Mouse (Mus musculus): ENCODE results near the gene Depp1. TPM values are rescaled to one million over a fixed set of nuclear protein-coding genes. Genes with fewer than 3 reads are reported as not detected.

The Depp1 gene
- polyA plus RNA-seq, 1 experiment from 2014 or later = 65.7 TPM

- ATAC-seq (replicated peaks; ENCODE audit: extremely low read depth, insufficient read depth, low FRiP score) = no peak
- Histone ChIP-seq H3K27me3 (ENCODE audit: control insufficient read depth, insufficient read depth, low read length) (no peaks in the 10 kb centered on the region), H3K4me3 (ENCODE audit: low read length) (no peak overlapping the region), H3K4me1 (ENCODE audit: control insufficient read depth, insufficient read depth, low read length) (peaks cover 28% of the 10 kb centered on the region), H3K9me3 (replicated peaks; ENCODE audit: control insufficient read depth, low read length) (no peaks in the 10 kb centered on the region), H3K36me3 (ENCODE audit: control insufficient read depth, insufficient read depth) (no peaks in the 10 kb centered on the region), H3K27ac (ENCODE audit: low read length) (no peak overlapping the region), H3K4me2 (ENCODE audit: low read depth, low read length) (0 out of 2 replicates have a peak overlapping the region, but pooled peaks have one; percentile 20), H3K9ac (ENCODE audit: low read length) (no peak overlapping the region)
- WGBS = 62% methylated on average over 5 of the region's 5 CpGs
Measured at GRCm38 (mm10) chr6:116672349-116672748, 21.9 kb downstream of the Depp1 start.

GRCm38 (mm10) chr6:116673471-116674282, 23.3 kb downstream of the Depp1 start, which contains the start of gene Rassf4:
Gene Rassf4 (minus strand): TSS chr6:116673952.
- Histone ChIP-seq H3K9ac (ENCODE audit: low read length) (peak within 1 kb of the TSS; percentile 50), H3K4me1 (ENCODE audit: control insufficient read depth, insufficient read depth, low read length) (peaks cover 28% of the 10 kb centered on the region), H3K36me3 (ENCODE audit: control insufficient read depth, insufficient read depth) (no peaks in the 10 kb centered on the region), H3K27me3 (ENCODE audit: control insufficient read depth, insufficient read depth, low read length) (no peaks in the 10 kb centered on the region), H3K4me2 (ENCODE audit: low read depth, low read length) (peak within 1 kb of the TSS; percentile 72), H3K4me3 (ENCODE audit: low read length) (peak within 1 kb of the TSS; percentile 51), H3K27ac (ENCODE audit: low read length) (peak within 1 kb of the TSS; percentile 47), H3K9me3 (replicated peaks; ENCODE audit: control insufficient read depth, low read length) (no peaks in the 10 kb centered on the region)
- peak; percentile 87 for ATAC-seq (replicated peaks; ENCODE audit: extremely low read depth, insufficient read depth, low FRiP score)
- under 1% methylated on average over 44 of the region's 44 CpGs for WGBS

- no peaks in the 10 kb centered on the region for H3K27me3 ChIP-seq (ENCODE audit: control insufficient read depth, insufficient read depth, low read length)
- no peak for ATAC-seq (replicated peaks; ENCODE audit: extremely low read depth, insufficient read depth, low FRiP score)
- WGBS = 30% methylated on average over 16 of the region's 16 CpGs
- peak overlapping the region; percentile 72 for H3K4me2 ChIP-seq (ENCODE audit: low read depth, low read length)
- H3K36me3 ChIP-seq (ENCODE audit: control insufficient read depth, insufficient read depth) = no peaks in the 10 kb centered on the region
- H3K9ac ChIP-seq (ENCODE audit: low read length) = peak overlapping the region; percentile 50
- peak overlapping the region; percentile 47 for H3K27ac ChIP-seq (ENCODE audit: low read length)
- peaks cover 28% of the 10 kb centered on the region for H3K4me1 ChIP-seq (ENCODE audit: control insufficient read depth, insufficient read depth, low read length)
- no peaks in the 10 kb centered on the region for H3K9me3 ChIP-seq (replicated peaks; ENCODE audit: control insufficient read depth, low read length)
- peak overlapping the region; percentile 51 for H3K4me3 ChIP-seq (ENCODE audit: low read length)
Measured at GRCm38 (mm10) chr6:116674283-116674886, 24.0 kb downstream of the Depp1 start.

GRCm38 (mm10) chr6:116676355-116676913, 26.0 kb downstream of the Depp1 start:
- no peaks in the 10 kb centered on the region for H3K27me3 ChIP-seq (ENCODE audit: control insufficient read depth, insufficient read depth, low read length)
- no peak overlapping the region for H3K27ac ChIP-seq (ENCODE audit: low read length)
- ATAC-seq (replicated peaks; ENCODE audit: extremely low read depth, insufficient read depth, low FRiP score) = no peak
- H3K9ac ChIP-seq (ENCODE audit: low read length) = no peak overlapping the region
- no peaks in the 10 kb centered on the region for H3K9me3 ChIP-seq (replicated peaks; ENCODE audit: control insufficient read depth, low read length)
- H3K36me3 ChIP-seq (ENCODE audit: control insufficient read depth, insufficient read depth) = no peaks in the 10 kb centered on the region
- peaks cover 25% of the 10 kb centered on the region for H3K4me1 ChIP-seq (ENCODE audit: control insufficient read depth, insufficient read depth, low read length)
- no peak overlapping the region for H3K4me3 ChIP-seq (ENCODE audit: low read length)
- WGBS = 35% methylated on average over 10 of the region's 10 CpGs
- no peak overlapping the region for H3K4me2 ChIP-seq (ENCODE audit: low read depth, low read length)

GRCm38 (mm10) chr6:116677321-116677720, 26.9 kb downstream of the Depp1 start:
- Histone ChIP-seq H3K9ac (ENCODE audit: low read length) (no peak overlapping the region), H3K4me2 (ENCODE audit: low read depth, low read length) (no peak overlapping the region), H3K9me3 (replicated peaks; ENCODE audit: control insufficient read depth, low read length) (no peaks in the 10 kb centered on the region), H3K4me1 (ENCODE audit: control insufficient read depth, insufficient read depth, low read length) (peaks cover 24% of the 10 kb centered on the region), H3K27ac (ENCODE audit: low read length) (no peak overlapping the region), H3K4me3 (ENCODE audit: low read length) (no peak overlapping the region), H3K36me3 (ENCODE audit: control insufficient read depth, insufficient read depth) (no peaks in the 10 kb centered on the region), H3K27me3 (ENCODE audit: control insufficient read depth, insufficient read depth, low read length) (no peaks in the 10 kb centered on the region)
- WGBS = 72% methylated on average over 6 of the region's 6 CpGs
- ATAC-seq (replicated peaks; ENCODE audit: extremely low read depth, insufficient read depth, low FRiP score) = no peak

GRCm38 (mm10) chr6:116679563-116680288, 29.3 kb downstream of the Depp1 start:
- peaks cover 15% of the 10 kb centered on the region for H3K4me1 ChIP-seq (ENCODE audit: control insufficient read depth, insufficient read depth, low read length)
- no peak overlapping the region for H3K4me3 ChIP-seq (ENCODE audit: low read length)
- H3K27ac ChIP-seq (ENCODE audit: low read length) = no peak overlapping the region
- no peaks in the 10 kb centered on the region for H3K27me3 ChIP-seq (ENCODE audit: control insufficient read depth, insufficient read depth, low read length)
- 45% methylated on average over 5 of the region's 5 CpGs for WGBS
- no peaks in the 10 kb centered on the region for H3K9me3 ChIP-seq (replicated peaks; ENCODE audit: control insufficient read depth, low read length)
- no peaks in the 10 kb centered on the region for H3K36me3 ChIP-seq (ENCODE audit: control insufficient read depth, insufficient read depth)
- H3K4me2 ChIP-seq (ENCODE audit: low read depth, low read length) = no peak overlapping the region
- no peak for ATAC-seq (replicated peaks; ENCODE audit: extremely low read depth, insufficient read depth, low FRiP score)
- H3K9ac ChIP-seq (ENCODE audit: low read length) = no peak overlapping the region

GRCm38 (mm10) chr6:116682317-116682716, 31.9 kb downstream of the Depp1 start:
- H3K4me1 ChIP-seq (ENCODE audit: control insufficient read depth, insufficient read depth, low read length) = peaks cover 10% of the 10 kb centered on the region
- H3K9me3 ChIP-seq (replicated peaks; ENCODE audit: control insufficient read depth, low read length) = no peaks in the 10 kb centered on the region
- 39% methylated on average over 6 of the region's 6 CpGs for WGBS
- no peak overlapping the region for H3K9ac ChIP-seq (ENCODE audit: low read length)
- H3K4me2 ChIP-seq (ENCODE audit: low read depth, low read length) = no peak overlapping the region
- no peak overlapping the region for H3K4me3 ChIP-seq (ENCODE audit: low read length)
- no peak overlapping the region for H3K27ac ChIP-seq (ENCODE audit: low read length)
- no peak for ATAC-seq (replicated peaks; ENCODE audit: extremely low read depth, insufficient read depth, low FRiP score)
- no peaks in the 10 kb centered on the region for H3K36me3 ChIP-seq (ENCODE audit: control insufficient read depth, insufficient read depth)
- no peaks in the 10 kb centered on the region for H3K27me3 ChIP-seq (ENCODE audit: control insufficient read depth, insufficient read depth, low read length)

- Histone ChIP-seq H3K4me2 (ENCODE audit: low read depth, low read length) (no peak overlapping the region), H3K4me1 (ENCODE audit: control insufficient read depth, insufficient read depth, low read length) (no peaks in the 10 kb centered on the region), H3K4me3 (ENCODE audit: low read length) (no peak overlapping the region), H3K9me3 (replicated peaks; ENCODE audit: control insufficient read depth, low read length) (no peaks in the 10 kb centered on the region), H3K27me3 (ENCODE audit: control insufficient read depth, insufficient read depth, low read length) (no peaks in the 10 kb centered on the region), H3K27ac (ENCODE audit: low read length) (no peak overlapping the region), H3K36me3 (ENCODE audit: control insufficient read depth, insufficient read depth) (no peaks in the 10 kb centered on the region), H3K9ac (ENCODE audit: low read length) (no peak overlapping the region)
- ATAC-seq (replicated peaks; ENCODE audit: extremely low read depth, insufficient read depth, low FRiP score) = no peak
- 73% methylated on average over 4 of the region's 4 CpGs for WGBS
Measured at GRCm38 (mm10) chr6:116693639-116694038, 43.2 kb downstream of the Depp1 start.

All from heart, embryonic 16.5 days (tissue).